Mouse (Mus musculus): ENCODE measurements around the gene Tmem8b.

GRCm38 (mm10) chr4:43726228-43726993 is 57.6 kb downstream of the Tmem8b start:
- no peak for TF ChIP-seq TAL1 (conservative IDR thresholded peaks at IDR 0.05; ENCODE audit: low read depth, low read length)
- TF ChIP-seq CTCF (IDR thresholded peaks at IDR 0.05; ENCODE audit: low read depth, low read length): no peak
- no peak for TF ChIP-seq GATA1 (IDR thresholded peaks at IDR 0.05; ENCODE audit: borderline replicate concordance, low read length)
- no peak for TF ChIP-seq GATA2 (IDR thresholded peaks at IDR 0.05; ENCODE audit: borderline replicate concordance, low read depth, low read length)
- no peak for TF ChIP-seq POLR2AphosphoS5 (IDR thresholded peaks at IDR 0.05; ENCODE audit: insufficient replicate concordance, low read depth, low read length)

All from G1E (cell line).